15 mouse cellular contexts compared by ENCODE assay signal in the genomic region with DNA sequence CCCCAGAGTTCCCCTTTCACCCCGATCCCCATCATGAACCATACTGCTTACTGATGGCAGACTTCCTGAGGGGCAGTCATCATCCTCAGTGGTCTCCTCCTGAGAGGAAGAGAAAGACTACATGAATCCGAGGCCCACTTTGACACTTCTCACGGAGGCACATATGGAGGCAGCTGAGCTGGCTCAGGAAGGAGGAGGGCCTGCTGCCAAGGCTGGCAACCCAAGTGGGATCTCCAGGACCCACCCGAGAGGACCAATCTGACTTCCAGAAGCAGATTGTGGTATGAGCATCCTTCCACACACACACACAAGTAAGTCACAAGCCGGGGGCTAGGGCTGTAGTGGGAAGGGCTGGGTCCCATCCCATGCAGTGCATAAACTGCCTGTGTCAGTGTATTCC. TPM values are rescaled to one million over a fixed set of nuclear protein-coding genes. Genes with fewer than 3 reads are reported as not detected.
DNase-seq lines count a peak whose midpoint lies in the region; ATAC-seq and TF ChIP-seq lines count a peak whose summit lies in the region.
"Had no signal": no experiment of that assay in that cellular context is flagged by ENCODE, and none has a peak within 500 bp of the region (broad histone marks: within the 10 kb centered on the region; RNA-seq: fewer than 3 reads in every experiment).

No protein-coding gene starts in this region.

- no peak for TF ChIP-seq CTCF in thymus, adult 2 months (IDR thresholded peaks at IDR 0.05; ENCODE audit: borderline replicate concordance, control insufficient read depth, extremely low read depth, insufficient read depth, low read length, poor library complexity)
- TF ChIP-seq CTCF in lung, adult 2 months (IDR thresholded peaks at IDR 0.05; ENCODE audit: insufficient read depth, low read length): no peak

- H3K36me3 ChIP-seq in forebrain, embryonic 15.5 days: no peaks in the 10 kb centered on the region
- no peaks in the 10 kb centered on the region for H3K36me3 ChIP-seq in forebrain, embryonic 11.5 days (ENCODE audit: control insufficient read depth, insufficient read depth, low read length)
- no peaks in the 10 kb centered on the region for H3K36me3 ChIP-seq in thymus, adult 2 months (ENCODE audit: control insufficient read depth, insufficient read depth, low read length)
- H3K36me3 ChIP-seq: embryonic facial prominence, embryonic 13.5 days; hindbrain, embryonic 13.5 days; intestine, embryonic 15.5 days had no signal

- no peaks in the 10 kb centered on the region for H3K27me3 ChIP-seq in forebrain, embryonic 15.5 days
- H3K27me3 ChIP-seq in forebrain, embryonic 11.5 days (ENCODE audit: control insufficient read depth, insufficient read depth, low read length): no peaks in the 10 kb centered on the region
- H3K27me3 ChIP-seq in thymus, adult 2 months (ENCODE audit: control insufficient read depth, insufficient read depth, low read length): no peaks in the 10 kb centered on the region
- H3K27me3 ChIP-seq: embryonic facial prominence, embryonic 13.5 days; hindbrain, embryonic 13.5 days; intestine, embryonic 15.5 days; Patski had no signal

- peaks cover 10% of the 10 kb centered on the region for H3K4me1 ChIP-seq in forebrain, embryonic 15.5 days
- H3K4me1 ChIP-seq in forebrain, embryonic 11.5 days (replicated peaks; ENCODE audit: control insufficient read depth, insufficient read depth, low read length): no peaks in the 10 kb centered on the region
- H3K4me1 ChIP-seq in thymus, adult 2 months (replicated peaks; ENCODE audit: control insufficient read depth, insufficient read depth, low read length): peaks cover 13% of the 10 kb centered on the region
- H3K4me1 ChIP-seq in lung, adult 2 months (ENCODE audit: control insufficient read depth, insufficient read depth, low read length): no peaks in the 10 kb centered on the region
- H3K4me1 ChIP-seq: embryonic facial prominence, embryonic 13.5 days; heart, embryonic 10.5 days; hindbrain, embryonic 13.5 days; intestine, embryonic 15.5 days had no signal

- H3K9ac ChIP-seq in forebrain, embryonic 15.5 days (replicated peaks): no peak overlapping the region
- H3K9ac ChIP-seq in forebrain, embryonic 11.5 days (ENCODE audit: low read length): no peak overlapping the region
- H3K9ac ChIP-seq: embryonic facial prominence, embryonic 13.5 days; hindbrain, embryonic 13.5 days; intestine, embryonic 15.5 days had no signal

- peak; percentile 41; the same call in 1 of the 2 replicates for ATAC-seq in forebrain, embryonic 15.5 days (replicated peaks)
- no peak for ATAC-seq in forebrain, embryonic 11.5 days (replicated peaks; ENCODE audit: low FRiP score)
- ATAC-seq: activated CD4-positive, CD25-positive, alpha-beta regulatory T cell, adult 4 months; intestine, embryonic 15.5 days; Patski had no signal

- H3K4me2 ChIP-seq in forebrain, embryonic 15.5 days (replicated peaks): no peak overlapping the region
- no peak overlapping the region for H3K4me2 ChIP-seq in forebrain, embryonic 11.5 days (ENCODE audit: low read depth, low read length, severe bottlenecking)
- H3K4me2 ChIP-seq: embryonic facial prominence, embryonic 13.5 days; hindbrain, embryonic 13.5 days; intestine, embryonic 15.5 days had no signal

- peak; percentile 64 to 70 for DNase-seq in cerebellum, postnatal 25 days
- DNase-seq in cerebellum, adult 18-20 months: no peak
- DNase-seq in forebrain, embryonic 11.5 days (ENCODE audit: low spot score): no peak
- no peak for DNase-seq in thymus, adult 2 months
- no peak for DNase-seq in thymus, postnatal 10 days (ENCODE audit: low spot score in 2 of 2)
- no peak for DNase-seq in lung, adult 2 months
- DNase-seq: cerebellum, adult 9-10 months had no signal

- WGBS in forebrain, embryonic 15.5 days: 59% methylated on average over 5 of the region's 5 CpGs
- 88% methylated on average over 5 of the region's 5 CpGs for WGBS in forebrain, embryonic 11.5 days
- WGBS in thymus, adult 2 months: 90% methylated on average over 5 of the region's 5 CpGs
- 65% methylated on average over 5 of the region's 5 CpGs for WGBS in lung, adult 2 months

- no peak overlapping the region for H3K27ac ChIP-seq in forebrain, embryonic 15.5 days (replicated peaks)
- no peak overlapping the region for H3K27ac ChIP-seq in forebrain, embryonic 11.5 days (ENCODE audit: low read depth, low read length)
- H3K27ac ChIP-seq in thymus, adult 2 months (ENCODE audit: control insufficient read depth, insufficient read depth, low read length): no peak overlapping the region
- H3K27ac ChIP-seq: embryonic facial prominence, embryonic 13.5 days; heart, embryonic 10.5 days; hindbrain, embryonic 13.5 days; intestine, embryonic 15.5 days had no signal

- 0 out of 2 replicates have a peak, but pooled peaks have one; percentile 20 for TF ChIP-seq POLR2A in thymus, adult 2 months (IDR thresholded peaks at IDR 0.05; ENCODE audit: control insufficient read depth, extremely low read depth, insufficient read depth, low read length, poor library complexity)
- no peak for TF ChIP-seq POLR2A in lung, adult 2 months (IDR thresholded peaks at IDR 0.05; ENCODE audit: borderline replicate concordance, extremely low read depth, low read depth, low read length)

- H3K9me3 ChIP-seq in forebrain, embryonic 15.5 days: no peaks in the 10 kb centered on the region
- H3K9me3 ChIP-seq in forebrain, embryonic 11.5 days (ENCODE audit: control insufficient read depth, low read length): no peaks in the 10 kb centered on the region
- H3K9me3 ChIP-seq: embryonic facial prominence, embryonic 13.5 days; heart, embryonic 10.5 days; hindbrain, embryonic 13.5 days; intestine, embryonic 15.5 days had no signal

- H3K4me3 ChIP-seq in forebrain, embryonic 15.5 days: no peak overlapping the region
- no peak overlapping the region for H3K4me3 ChIP-seq in forebrain, embryonic 11.5 days (ENCODE audit: low read depth, low read length)
- H3K4me3 ChIP-seq in thymus, adult 2 months (ENCODE audit: control insufficient read depth, insufficient read depth, low read length): no peak overlapping the region
- no peak overlapping the region for H3K4me3 ChIP-seq in lung, adult 2 months (replicated peaks; ENCODE audit: extremely low read depth, low read depth, low read length)
- H3K4me3 ChIP-seq: embryonic facial prominence, embryonic 13.5 days; heart, embryonic 10.5 days; hindbrain, embryonic 13.5 days; intestine, embryonic 15.5 days had no signal

RNA-seq across cellular contexts. Expression of gene Rgl3, which starts 11.9 kb away (rescaled TPM):
- 0.87 and 1.1 TPM in 2 replicates for polyA plus RNA-seq in forebrain, embryonic 15.5 days (2015; fragmentation: Nextera tagmentation; extraction: Ambion mirVana)
- 1.1 and 3.4 TPM in 2 replicates for polyA plus RNA-seq in forebrain, embryonic 11.5 days (2014; fragmentation: Nextera tagmentation; extraction: Ambion mirVana)
- 7.8 and 9.5 TPM in 2 replicates for polyA plus RNA-seq in thymus, adult 2 months (2012; rRNA removed)
- polyA plus RNA-seq in lung, adult 2 months (2012; rRNA removed): 24.8 and 30.6 TPM in 2 replicates
- polyA plus RNA-seq: activated CD4-positive, CD25-positive, alpha-beta regulatory T cell, adult 4 months had no signal

RNA-seq across cellular contexts. Expression of gene Epor, which starts 14.0 kb away (rescaled TPM):
- polyA plus RNA-seq in forebrain, embryonic 15.5 days (2015; fragmentation: Nextera tagmentation; extraction: Ambion mirVana): 1.7 and 1.8 TPM in 2 replicates
- 6.7 and 7.0 TPM in 2 replicates for polyA plus RNA-seq in forebrain, embryonic 11.5 days (2014; fragmentation: Nextera tagmentation; extraction: Ambion mirVana)
- polyA plus RNA-seq in thymus, adult 2 months (2012; rRNA removed): 3.8 and 4.9 TPM in 2 replicates
- 10.7 and 11.1 TPM in 2 replicates for polyA plus RNA-seq in lung, adult 2 months (2012; rRNA removed)

RNA-seq across cellular contexts. Expression of gene Swsap1, which starts 21.8 kb away (rescaled TPM):
- 9.3 and 12.1 TPM in 2 replicates for polyA plus RNA-seq in forebrain, embryonic 15.5 days (2015; fragmentation: Nextera tagmentation; extraction: Ambion mirVana)
- 18.5 and 22.2 TPM in 2 replicates for polyA plus RNA-seq in forebrain, embryonic 11.5 days (2014; fragmentation: Nextera tagmentation; extraction: Ambion mirVana)
- polyA plus RNA-seq in thymus, adult 2 months (2012; rRNA removed): 6.7 and 7.6 TPM in 2 replicates
- 10.1 and 10.8 TPM in 2 replicates for polyA plus RNA-seq in lung, adult 2 months (2012; rRNA removed)

RNA-seq across cellular contexts. Expression of gene Ccdc151, which starts 25.1 kb away (rescaled TPM):
- 4.4 and 5.5 TPM in 2 replicates for polyA plus RNA-seq in forebrain, embryonic 15.5 days (2015; fragmentation: Nextera tagmentation; extraction: Ambion mirVana)
- polyA plus RNA-seq in forebrain, embryonic 11.5 days (2014; fragmentation: Nextera tagmentation; extraction: Ambion mirVana): 4.2 and 6.9 TPM in 2 replicates
- polyA plus RNA-seq in thymus, adult 2 months (2012; rRNA removed): 0.11 and 0.18 TPM in 2 replicates
- 2.9 and 3.6 TPM in 2 replicates for polyA plus RNA-seq in lung, adult 2 months (2012; rRNA removed)
- polyA plus RNA-seq: activated CD4-positive, CD25-positive, alpha-beta regulatory T cell, adult 4 months; heart, embryonic 14.5 days had no signal

RNA-seq across cellular contexts. Expression of gene Prkcsh, which starts 25.3 kb away (rescaled TPM):
- polyA plus RNA-seq in forebrain, embryonic 15.5 days (2015; fragmentation: Nextera tagmentation; extraction: Ambion mirVana): 87.2 and 91.1 TPM in 2 replicates
- 86.9 and 94.3 TPM in 2 replicates for polyA plus RNA-seq in forebrain, embryonic 11.5 days (2014; fragmentation: Nextera tagmentation; extraction: Ambion mirVana)
- polyA plus RNA-seq in thymus, adult 2 months (2012; rRNA removed): 109 and 119 TPM in 2 replicates
- 52.9 and 58.0 TPM in 2 replicates for polyA plus RNA-seq in lung, adult 2 months (2012; rRNA removed)

Comparison
In these comparisons a context has a peak if more than half of its experiments do, and no peak if none do; other contexts are left out.
1. DNase-seq: peak in cerebellum, postnatal 25 days (2 of 2); none in cerebellum, adult 18-20 months (0 of 2), forebrain, embryonic 11.5 days (single experiment), thymus, adult 2 months (single experiment), thymus, postnatal 10 days (0 of 2) and lung, adult 2 months (single experiment).